Mouse (Mus musculus) spleen, adult 2 months (tissue): ENCODE results near the gene Fgfr2. TPM values are rescaled to one million over a fixed set of nuclear protein-coding genes. Genes with fewer than 3 reads are reported as not detected.

Source experiments
- DNase-seq, 2 experiments: peaks; one replicate each; pipeline versions ENCODE4 v3.0.0 to v3.0.0-alpha.2; 2012 to 2021; ENCODE audit warnings: low spot score in 2 of 2, low read depth in 1 of 2
- H3K27ac ChIP-seq: fragments of 200-500 bp; 2 replicates; pipeline ENCODE4 v1.5.1; 2012; ENCODE audit warnings: low read length, inconsistent platforms; ENCODE audit not compliant: insufficient read depth
- H3K27me3 ChIP-seq: fragments of 200-500 bp; 2 replicates; pipeline ENCODE4 v1.6.1; 2012; ENCODE audit warnings: mild to moderate bottlenecking, moderate library complexity, low read length, inconsistent platforms; ENCODE audit not compliant: control insufficient read depth, insufficient read depth
- H3K36me3 ChIP-seq: fragments of 200-500 bp; 2 replicates; pipeline ENCODE4 v1.6.1; 2012; ENCODE audit warnings: mild to moderate bottlenecking, low read length, inconsistent platforms; ENCODE audit not compliant: control insufficient read depth, insufficient read depth
- H3K4me1 ChIP-seq: fragments of 200-500 bp; 2 replicates; pipeline ENCODE4 v1.6.1; 2011; ENCODE audit warnings: inconsistent platforms; ENCODE audit not compliant: control insufficient read depth, insufficient read depth, insufficient read length
- H3K4me3 ChIP-seq: fragments of 200-500 bp; 2 replicates; pipeline ENCODE4 v1.5.1; 2011; ENCODE audit warnings: mild to moderate bottlenecking, inconsistent platforms; ENCODE audit not compliant: insufficient read depth, insufficient read length; ENCODE audit errors: extremely low read depth
- CTCF ChIP-seq: fragments of 200-500 bp; IDR thresholded peaks from 2 replicates; pipeline ENCODE4 v1.5.1; 2011; ENCODE audit warnings: mild to moderate bottlenecking, inconsistent platforms; ENCODE audit not compliant: insufficient read depth, insufficient read length, insufficient replicate concordance; ENCODE audit errors: extremely low read depth
- POLR2A ChIP-seq: fragments of 200-500 bp; IDR thresholded peaks from 2 replicates; pipeline ENCODE4 v1.6.1; 2011; ENCODE audit warnings: low read depth, low read length, inconsistent platforms
- WGBS: fragments of 180-500 bp; shearing (Covaris S2); methylation state at CpG from one replicate; pipeline ENCODE4 v1.1.7; 2018; 5-methylcytosine and 5-hydroxymethylcytosine counted together
- polyA plus RNA-seq: library from polyadenylated mRNA; depleted of rRNA; stranded (reverse); fragments of >200 nt; gene quantifications from 2 replicates; pipeline ENCODE4 v1.2.3, GENCODE M21; 2012

Fgfr2 gene
- polyA plus RNA-seq, 1 experiment: 1.6 TPM

- Histone ChIP-seq H3K36me3 (peaks cover 18% of the 10 kb centered on the region), H3K27me3 (no peaks in the 10 kb centered on the region), H3K4me1 (no peaks in the 10 kb centered on the region), H3K4me3 (no peak overlapping the region), H3K27ac (no peak overlapping the region)
- WGBS: 92% methylated on average over 14 of the region's 14 CpGs
- no peak for DNase-seq
- TF ChIP-seq CTCF (no peak), POLR2A (no peak)
Measured at GRCm38 (mm10) chr7:130910841-130911240, 2212.3 kb downstream of the Fgfr2 start.

GRCm38 (mm10) chr7:130904571-130905365, 2218.4 kb downstream of the Fgfr2 start:
- Histone ChIP-seq H3K4me3 (no peak overlapping the region), H3K27me3 (no peaks in the 10 kb centered on the region), H3K27ac (no peak overlapping the region), H3K4me1 (peaks cover 3% of the 10 kb centered on the region; the same call in 1 of the 2 replicates), H3K36me3 (peaks cover 6% of the 10 kb centered on the region)
- TF ChIP-seq POLR2A (no peak), CTCF (no peak)
- DNase-seq: no peak
- 91% methylated on average over 13 of the region's 13 CpGs for WGBS

GRCm38 (mm10) chr7:130903505-130904074, 2219.6 kb downstream of the Fgfr2 start:
- H3K27ac ChIP-seq: peak overlapping the region; percentile 50
- WGBS: 17% methylated on average over 16 of the region's 16 CpGs
- H3K4me3 ChIP-seq: peak overlapping the region; percentile 47; the same call in 1 of the 2 replicates

GRCm38 (mm10) chr7:130902929-130903328, 2220.2 kb downstream of the Fgfr2 start:
- H3K27me3 ChIP-seq: no peaks in the 10 kb centered on the region
- TF ChIP-seq CTCF: no peak
- no peak for TF ChIP-seq POLR2A
- 91% methylated on average over 1 of the region's 1 CpGs for WGBS
- no peak overlapping the region for H3K27ac ChIP-seq
- peaks cover 3% of the 10 kb centered on the region; the same call in 1 of the 2 replicates for H3K4me1 ChIP-seq
- H3K36me3 ChIP-seq: peaks cover 1% of the 10 kb centered on the region
- no peak for DNase-seq
- no peak overlapping the region for H3K4me3 ChIP-seq

More at GRCm38 (mm10) chr7:130903505-130904074, 2219.6 kb downstream of the Fgfr2 start:
- TF ChIP-seq CTCF: no peak
- no peak; the same call in 1 of the 2 replicates for TF ChIP-seq POLR2A
- no peaks in the 10 kb centered on the region for H3K27me3 ChIP-seq
- H3K4me1 ChIP-seq: peaks cover 3% of the 10 kb centered on the region; the same call in 1 of the 2 replicates
- peak in 1 of 2 experiments; percentile 26 for DNase-seq
- peaks cover 1% of the 10 kb centered on the region for H3K36me3 ChIP-seq

- Histone ChIP-seq H3K27ac (peak overlapping the region; percentile 66), H3K36me3 (peaks cover 4% of the 10 kb centered on the region; the same call in 1 of the 2 replicates), H3K4me3 (no peak overlapping the region), H3K27me3 (no peaks in the 10 kb centered on the region), H3K4me1 (peaks cover 3% of the 10 kb centered on the region; the same call in 1 of the 2 replicates)
- no peak for DNase-seq
- WGBS: 46% methylated on average over 5 of the region's 5 CpGs
- no peak for TF ChIP-seq POLR2A
Measured at GRCm38 (mm10) chr7:130900233-130900848, 2222.8 kb downstream of the Fgfr2 start.

GRCm38 (mm10) chr7:130898373-130898772, 2224.8 kb downstream of the Fgfr2 start:
- Histone ChIP-seq H3K4me3 (no peak overlapping the region), H3K4me1 (peaks cover 3% of the 10 kb centered on the region; the same call in 1 of the 2 replicates), H3K36me3 (peaks cover 4% of the 10 kb centered on the region; the same call in 1 of the 2 replicates), H3K27ac (no peak overlapping the region), H3K27me3 (no peaks in the 10 kb centered on the region)
- 93% methylated on average over 4 of the region's 4 CpGs for WGBS
- no peak for TF ChIP-seq POLR2A
- TF ChIP-seq CTCF: no peak
- DNase-seq: no peak

GRCm38 (mm10) chr7:130897201-130897600, 2225.9 kb downstream of the Fgfr2 start:
- TF ChIP-seq POLR2A: no peak
- no peak for TF ChIP-seq CTCF
- no peak for DNase-seq
- 96% methylated on average over 10 of the region's 10 CpGs for WGBS
- Histone ChIP-seq H3K36me3 (peaks cover 2% of the 10 kb centered on the region; the same call in 1 of the 2 replicates), H3K27me3 (no peaks in the 10 kb centered on the region), H3K4me3 (no peak overlapping the region), H3K4me1 (peaks cover 10% of the 10 kb centered on the region; the same call in 1 of the 2 replicates), H3K27ac (no peak overlapping the region)
